Mouse (Mus musculus) layer of hippocampus, adult 18-20 months (tissue): ENCODE data around the gene Rsph4a. TPM values are rescaled to one million over a fixed set of nuclear protein-coding genes. Genes with fewer than 3 reads are reported as not detected.
A peak's percentile ranks its signal among the peaks of the same experiment; 100 is the strongest.
"Not testable (repeated sequence)": the region's sequence is repeated elsewhere in the genome, so short reads cannot be mapped to it uniquely, and the experiment has no call there.

Source experiments
- DNase-seq, 2 experiments: peaks; one replicate each; pipeline ENCODE4 v3.0.0; 2022; ENCODE audit warnings: low spot score in 2 of 2
- long read RNA-seq: library from polyadenylated mRNA; stranded (forward); transcript quantifications from one replicate; pipeline ENCODE4 v2.0.0, GENCODE M21; 2021
- total RNA-seq, 2 experiments: library from RNA; stranded (reverse); gene quantifications; 2 replicates each; pipeline ENCODE4 v1.2.3; 2021

Gene Rsph4a
- total RNA-seq, result 1 to 10 TPM; 5.1 to 5.5 TPM
- long read RNA-seq, transcript Rsph4a-201 (6 exons, 3,650 nt), result major isoform, 7 of 8 reads
- long read RNA-seq, partial matches to known transcripts, result 0 of 8 reads
- long read RNA-seq, other reads (novel, unspliced or antisense), result 1 of 8 reads

DNA sequence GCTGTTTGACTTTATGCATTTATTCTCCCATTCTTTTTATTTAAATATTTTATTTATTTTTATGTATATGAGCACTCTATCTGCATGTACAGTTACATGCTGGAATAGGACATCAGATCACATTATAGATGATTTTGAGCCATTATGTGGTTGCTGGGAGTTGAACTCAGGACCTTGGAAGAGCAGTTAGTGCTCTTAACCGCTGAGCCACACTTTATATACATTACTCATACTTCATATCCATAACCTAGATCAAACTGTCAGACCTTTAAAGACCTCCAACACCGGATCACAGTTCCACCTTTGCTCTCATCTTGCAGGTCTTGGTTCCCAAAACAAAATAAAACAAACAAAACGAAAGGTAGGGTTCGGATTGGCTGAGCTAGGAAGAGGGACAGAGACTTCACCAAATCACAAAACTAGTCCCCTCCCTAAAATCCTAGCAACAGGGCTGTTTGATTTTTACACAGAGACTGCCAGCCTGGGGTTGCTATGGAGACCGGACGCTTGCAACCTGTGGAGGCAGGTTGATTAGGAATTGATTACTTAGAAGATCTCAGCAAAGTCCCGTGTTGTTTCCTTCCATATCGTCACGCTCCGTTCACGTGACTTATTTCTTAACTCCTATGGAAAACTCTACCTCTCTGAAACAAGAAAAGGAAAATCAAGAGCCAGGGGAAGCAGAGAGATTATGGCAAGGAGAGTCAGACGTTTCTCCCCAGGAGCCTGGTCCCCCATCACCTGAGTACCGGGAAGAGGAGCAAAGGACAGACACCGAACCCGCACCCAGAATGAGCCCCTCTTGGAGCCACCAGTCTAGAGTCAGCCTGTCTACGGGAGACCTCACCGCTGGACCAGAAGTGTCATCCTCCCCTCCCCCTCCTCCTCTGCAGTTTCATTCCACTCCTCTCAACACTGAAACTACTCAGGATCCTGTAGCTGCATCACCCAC is at the start of gene Rsph4a:
TSS of gene Rsph4a (plus strand) at position 582 of the 952 bp plus-strand sequence.
- peak; percentile 68 to 82 for DNase-seq

DNA sequence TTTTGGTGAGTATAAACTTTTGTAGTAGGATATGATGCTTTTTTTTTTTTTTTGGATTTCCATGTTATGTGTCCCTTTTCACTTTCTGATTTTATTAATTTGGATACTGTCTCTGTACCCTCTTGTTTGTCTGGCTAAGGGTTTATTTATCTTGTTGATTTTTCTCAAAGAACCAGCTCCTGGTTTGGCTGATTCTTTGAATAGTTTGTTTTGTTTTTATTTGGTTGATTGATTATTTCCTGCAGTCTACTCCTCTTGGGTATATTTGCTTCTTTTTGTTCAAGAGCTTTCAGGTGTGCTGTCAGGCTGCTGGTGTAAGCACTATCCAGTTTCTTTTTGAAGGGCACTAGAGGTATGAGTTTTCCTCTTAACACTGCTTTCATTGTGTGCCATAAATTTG is 47.5 kb upstream of the Rsph4a start, which contains the start of gene Sult3a1:
TSS of gene Sult3a1 (plus strand) at position 301 of the 400 bp plus-strand sequence.
- DNase-seq, result no peak

DNA sequence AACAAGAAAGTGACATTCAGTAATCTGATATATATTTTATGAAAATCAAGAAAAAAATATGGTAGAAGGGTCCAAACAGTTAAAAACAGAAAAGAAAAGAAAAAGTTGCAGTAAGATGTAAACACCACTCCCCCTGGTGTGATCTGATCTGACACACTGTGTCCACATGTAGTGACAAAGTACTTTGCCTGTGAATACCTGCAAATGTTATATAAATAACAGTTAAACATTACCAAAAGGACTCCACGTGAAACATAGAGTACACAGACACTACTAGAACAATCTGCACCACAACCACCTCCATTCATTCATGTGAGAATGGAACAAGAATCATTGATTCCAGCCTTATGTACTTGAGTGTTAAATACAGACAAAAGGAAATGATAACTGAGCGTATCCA is 38.9 kb upstream of the Rsph4a start:
- no peak for DNase-seq

DNA sequence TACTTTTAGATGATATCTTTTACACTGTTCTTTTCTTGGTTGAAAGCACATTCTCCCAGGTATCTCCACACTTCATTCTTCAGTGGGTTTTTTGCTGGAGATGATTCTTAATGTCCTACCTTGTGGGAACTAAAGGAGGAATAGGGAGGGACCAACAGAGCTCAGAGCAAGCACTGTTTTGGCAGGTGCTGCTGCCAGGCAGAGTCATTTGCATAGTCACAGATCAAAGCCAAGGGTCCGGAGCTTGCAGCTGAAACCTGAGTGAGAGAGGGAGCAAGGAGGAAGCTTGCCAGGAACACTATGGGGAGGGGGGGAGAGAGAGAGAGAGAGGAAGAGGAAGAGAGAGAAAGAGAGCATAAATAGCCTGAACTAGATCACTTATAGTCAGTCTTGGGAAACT is 34.5 kb upstream of the Rsph4a start:
- DNase-seq, result no peak

DNA sequence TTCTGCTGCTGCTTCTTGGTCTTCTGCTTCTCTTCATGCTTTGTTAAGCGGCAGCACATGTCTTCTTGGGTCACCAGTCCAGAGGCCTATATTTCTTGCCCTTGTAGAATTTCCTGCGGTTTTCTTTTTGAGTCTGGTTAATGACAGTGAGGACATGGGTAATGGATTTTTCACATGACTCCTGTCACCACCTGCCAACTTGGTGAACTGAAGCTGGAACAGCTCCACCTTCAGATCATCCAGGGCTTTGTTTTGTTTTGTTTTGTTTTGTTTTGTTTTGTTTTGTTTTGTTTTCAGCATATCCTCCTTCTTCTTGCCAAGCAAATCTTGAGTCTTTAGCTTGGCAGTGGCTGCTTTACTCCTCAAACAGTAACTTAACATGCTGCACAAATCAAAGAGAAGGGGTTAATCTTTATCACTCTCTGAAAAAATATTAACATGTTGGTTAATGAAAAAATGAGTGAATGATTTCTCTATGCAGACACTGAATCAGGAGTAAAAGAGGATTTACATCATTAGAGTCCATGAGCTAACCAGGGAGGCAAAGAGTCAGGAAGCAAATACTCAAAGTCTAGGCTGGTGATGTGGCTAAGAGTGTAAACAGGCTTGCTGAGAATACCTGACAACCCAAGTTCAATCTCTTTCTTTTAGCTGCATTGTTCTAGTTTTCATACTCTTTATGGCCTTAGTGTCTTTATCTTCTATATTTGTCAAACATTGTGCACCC is 32.1 kb upstream of the Rsph4a start:
- DNase-seq, result no peak

DNA sequence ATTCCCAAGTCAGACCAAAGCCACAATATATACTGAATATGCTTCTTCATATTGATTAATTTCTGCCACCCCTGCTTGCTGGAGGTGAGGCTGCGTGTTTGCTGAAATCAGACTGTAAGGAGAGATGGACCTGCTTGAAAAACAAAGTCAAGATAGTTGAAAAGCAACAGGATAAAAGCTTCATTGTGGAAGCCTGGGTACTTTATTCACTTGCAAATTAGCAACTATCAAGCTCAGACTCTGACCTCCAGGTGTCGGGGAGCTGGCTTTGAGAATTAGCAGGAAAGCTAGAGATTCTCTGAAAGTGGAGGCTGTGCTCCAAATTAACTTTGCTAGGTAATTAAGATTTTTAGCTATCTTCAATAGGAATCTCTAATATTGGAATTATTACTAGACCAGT is 22.5 kb upstream of the Rsph4a start:
- DNase-seq, result not testable (repeated sequence)

DNA sequence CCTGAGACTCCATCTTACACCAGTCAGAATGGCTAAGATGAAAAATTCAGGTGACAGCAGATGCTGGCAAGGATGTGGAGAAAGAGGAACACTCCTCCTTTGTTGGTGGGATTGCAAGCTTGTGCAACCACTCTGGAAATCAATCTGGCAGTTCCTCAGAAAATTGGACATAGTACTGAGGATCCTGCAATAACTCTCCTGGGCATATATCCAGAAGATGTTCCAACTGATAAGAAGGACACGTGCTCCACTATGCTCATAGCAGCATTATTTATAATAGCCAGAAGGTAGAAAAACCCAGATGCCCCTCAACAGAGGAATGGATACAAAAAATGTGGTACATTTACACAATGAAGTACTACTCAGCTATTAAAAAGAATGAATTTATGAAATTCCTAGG is 3.4 kb upstream of the Rsph4a start:
- DNase-seq, result not testable (repeated sequence)

DNA sequence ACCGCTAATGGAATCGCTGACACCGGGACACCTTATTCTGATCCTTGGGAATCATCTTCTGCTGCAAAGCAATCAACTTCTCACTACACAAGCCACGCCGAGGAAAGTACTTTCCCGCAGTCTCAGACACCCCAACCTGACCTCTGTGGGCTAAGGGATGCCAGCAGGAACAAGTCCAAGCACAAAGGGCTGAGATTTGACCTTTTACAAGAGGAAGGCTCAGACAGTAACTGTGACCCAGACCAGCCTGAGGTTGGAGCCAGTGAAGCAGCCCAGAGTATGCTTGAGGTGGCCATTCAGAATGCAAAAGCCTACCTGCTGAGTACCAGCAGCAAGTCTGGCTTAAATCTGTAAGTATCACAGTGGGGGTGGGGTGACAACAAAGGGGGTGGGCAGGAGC is 578 bp downstream of the Rsph4a start:
- no peak for DNase-seq

DNA sequence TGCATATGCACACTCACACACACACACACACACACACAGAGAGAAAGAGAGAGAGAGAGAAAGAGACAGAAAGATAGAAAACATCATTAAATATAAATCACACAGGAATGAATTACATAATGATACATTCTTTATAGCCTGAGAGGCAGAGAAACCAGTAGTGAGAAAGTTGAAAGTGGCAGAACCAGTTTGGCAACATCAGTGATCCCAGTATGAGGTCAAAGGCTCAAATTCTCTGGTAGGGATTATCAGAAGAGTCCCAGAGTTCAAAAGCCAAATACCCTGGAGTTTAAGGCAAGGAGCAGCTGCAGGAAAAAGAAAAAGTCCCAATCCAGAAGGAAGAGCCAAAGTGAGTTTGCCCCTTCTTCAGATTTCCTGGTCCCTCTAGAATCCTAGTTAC is 35.8 kb downstream of the Rsph4a start:
- no peak for DNase-seq

DNA sequence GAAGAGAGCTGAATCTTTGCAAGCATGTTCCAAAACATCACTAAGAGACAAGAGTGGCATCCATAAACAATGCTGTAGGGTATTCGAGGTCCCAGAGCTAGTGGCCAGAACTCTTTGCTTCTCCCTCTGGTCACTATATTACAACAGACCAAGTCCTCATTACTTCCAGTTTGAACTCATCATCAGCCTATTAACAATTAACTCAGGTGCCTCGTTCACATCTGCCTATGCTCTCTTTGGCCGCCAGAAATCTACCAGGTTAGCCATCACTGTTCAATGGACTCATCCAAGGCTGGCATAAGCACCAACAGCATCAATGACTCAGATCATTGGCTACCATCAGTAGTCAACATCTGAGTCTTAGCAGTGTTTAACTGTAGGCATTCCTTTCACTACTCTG is 40.5 kb downstream of the Rsph4a start:
- DNase-seq, result no peak

DNA sequence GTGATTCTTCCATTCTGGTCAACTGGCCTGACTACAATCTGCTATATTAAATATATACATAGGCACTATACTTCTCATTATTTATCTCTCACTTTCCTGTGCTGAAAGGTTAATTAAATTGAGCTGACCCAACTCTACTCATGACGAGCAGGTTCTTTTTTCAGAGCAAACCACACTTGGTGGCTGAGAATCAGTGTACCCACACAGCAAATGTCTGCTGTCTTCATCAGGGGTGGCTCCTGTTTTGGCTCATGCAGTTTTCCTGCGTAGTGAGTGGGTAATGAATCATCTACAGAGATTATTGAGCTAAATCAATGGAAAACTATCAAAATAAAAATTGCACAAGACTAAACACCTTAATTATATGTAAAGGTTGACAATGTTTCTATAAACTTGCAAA is 41.4 kb downstream of the Rsph4a start:
- peak; percentile 13 to 55 for DNase-seq

DNA sequence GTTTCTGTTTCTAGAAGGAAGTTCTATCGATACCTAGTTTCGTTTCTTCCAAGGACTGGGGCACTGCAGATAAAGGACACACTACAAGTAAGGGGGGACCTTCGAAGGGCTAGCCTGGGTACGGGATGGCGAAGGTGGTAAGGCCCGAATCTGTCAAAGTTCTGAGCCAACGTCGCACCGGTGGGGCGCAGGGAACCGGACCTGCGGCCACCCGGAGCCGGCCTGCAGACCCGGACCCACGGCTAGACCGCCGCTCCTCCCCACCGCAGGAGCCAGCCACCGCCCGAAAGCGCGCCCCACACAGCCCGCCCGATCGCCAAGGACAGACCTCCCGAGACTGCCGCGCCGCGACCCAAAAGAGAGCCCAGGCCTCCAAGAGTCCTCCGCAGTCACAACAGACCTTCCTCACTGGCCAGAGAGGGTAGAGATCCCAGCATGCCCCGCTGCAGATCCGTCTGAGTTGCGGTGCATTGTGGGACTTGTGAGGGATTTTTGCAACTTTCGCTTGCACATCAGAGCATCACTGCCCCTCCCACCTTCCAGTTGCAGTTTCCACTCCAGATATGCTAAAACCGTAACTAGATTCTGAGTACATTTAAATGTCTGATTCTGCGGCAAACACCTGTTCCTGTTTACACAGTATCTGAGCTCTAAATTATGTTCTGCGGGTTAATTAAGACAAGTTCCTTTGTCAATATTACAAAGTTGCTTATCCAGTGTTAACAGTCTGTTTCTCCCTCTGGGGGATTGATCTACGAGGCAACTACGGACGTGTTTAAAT is 46.1 kb downstream of the Rsph4a start, which contains the start of gene Zup1:
TSS of gene Zup1 (minus strand) at position 467 of the 781 bp plus-strand sequence.
- DNase-seq, result peak; percentile 77 to 89

DNA sequence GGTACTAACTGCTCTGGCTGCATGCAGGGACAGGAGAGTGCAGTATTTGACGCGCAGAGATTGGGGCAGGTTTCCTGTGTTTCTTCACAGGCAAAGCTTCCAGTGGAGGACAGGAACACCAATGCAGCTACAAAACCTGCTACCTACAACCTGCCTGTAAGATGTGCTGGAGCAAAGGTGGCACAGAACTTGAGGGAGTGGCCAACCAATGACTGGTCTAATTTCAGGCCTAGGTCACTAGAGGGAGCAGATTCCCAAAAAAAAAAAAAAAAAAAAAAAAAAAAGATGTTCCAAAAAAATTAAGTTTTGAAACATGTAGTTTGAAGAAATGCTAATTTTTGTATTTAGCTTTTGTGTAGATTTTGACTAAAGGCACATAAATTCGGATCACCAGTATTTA is 47.6 kb downstream of the Rsph4a start:
- no peak for DNase-seq

Other genes starting within 250 kb of the Rsph4a start
- gene Sult3a2, start 118.4 kb upstream of the Rsph4a start, total RNA-seq, result 1 to 10 TPM in 1 of 2 experiments, under 1 TPM in 1; 0.36 to 1.2 TPM
- gene Sult3a1, start 47.4 kb upstream of the Rsph4a start, total RNA-seq, result not detected
- gene Zup1, start 46.2 kb downstream of the Rsph4a start, total RNA-seq, result 10 to 100 TPM; 13.7 to 15.3 TPM
- 100 to 1,000 TPM; 101 to 103 TPM for gene Rwdd1, start 114.5 kb downstream of the Rsph4a start, total RNA-seq
- under 1 TPM in 1 of 2 experiments, not detected in 1; 0.64 TPM for gene Trappc3l, start 132.5 kb downstream of the Rsph4a start, total RNA-seq
- gene Calhm4, start 139.2 kb downstream of the Rsph4a start, total RNA-seq, result not detected
- gene Calhm5, start 191.4 kb downstream of the Rsph4a start, total RNA-seq, result 1 to 10 TPM; 4.0 to 4.1 TPM
- not detected for gene Calhm6, start 222.9 kb downstream of the Rsph4a start, total RNA-seq